14 mouse cellular contexts compared by ENCODE assay signal in the genomic region with DNA sequence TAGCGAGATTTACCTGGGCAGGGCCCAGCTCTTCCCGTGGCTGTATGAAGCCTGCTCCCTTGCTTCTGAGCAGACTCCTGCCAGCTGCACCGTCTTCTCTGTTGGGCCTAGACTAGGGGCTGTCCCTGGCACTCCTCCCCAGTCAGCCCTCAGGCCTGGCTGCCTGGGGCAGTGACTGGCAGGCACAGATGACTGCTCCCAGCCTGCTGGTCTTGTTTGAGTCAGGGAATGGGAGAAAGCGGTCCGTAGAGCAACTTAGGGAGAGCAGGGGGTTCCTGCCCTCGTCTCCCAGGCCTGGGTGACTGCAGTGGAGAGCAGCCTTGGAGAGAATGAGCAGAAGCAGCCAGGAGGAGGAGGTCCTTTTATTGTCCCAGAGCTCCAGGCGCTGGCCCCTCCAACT. TPM values are rescaled to one million over a fixed set of nuclear protein-coding genes. Genes with fewer than 3 reads are reported as not detected.
DNase-seq lines count a peak whose midpoint lies in the region; ATAC-seq lines count a peak whose summit lies in the region.
"Had no signal": no experiment of that assay in that cellular context is flagged by ENCODE, and none has a peak within 500 bp of the region (broad histone marks: within the 10 kb centered on the region; RNA-seq: fewer than 3 reads in every experiment).

No protein-coding gene starts in this region.

- H3K4me3 ChIP-seq in embryonic facial prominence, embryonic 14.5 days (ENCODE audit: low read depth, low read length) = no peak overlapping the region
- no peak overlapping the region for H3K4me3 ChIP-seq in embryonic facial prominence, embryonic 10.5 days
- H3K4me3 ChIP-seq in hindbrain, embryonic 16.5 days (ENCODE audit: low read length) = no peak overlapping the region
- no peak overlapping the region for H3K4me3 ChIP-seq in hindbrain, embryonic 13.5 days

- peaks cover 71% of the 10 kb centered on the region for H3K36me3 ChIP-seq in embryonic facial prominence, embryonic 14.5 days (ENCODE audit: control insufficient read depth, insufficient read depth, low read length)
- H3K36me3 ChIP-seq in embryonic facial prominence, embryonic 10.5 days (replicated peaks) = peaks cover 81% of the 10 kb centered on the region
- H3K36me3 ChIP-seq in hindbrain, embryonic 16.5 days (ENCODE audit: control insufficient read depth, insufficient read depth, low read length) = peaks cover 44% of the 10 kb centered on the region
- H3K36me3 ChIP-seq in hindbrain, embryonic 13.5 days = peaks cover 80% of the 10 kb centered on the region

- H3K4me2 ChIP-seq in embryonic facial prominence, embryonic 14.5 days (ENCODE audit: low read depth, low read length) = no peak overlapping the region
- H3K4me2 ChIP-seq in hindbrain, embryonic 16.5 days (ENCODE audit: low read length) = no peak overlapping the region
- H3K4me2 ChIP-seq in hindbrain, embryonic 13.5 days = no peak overlapping the region

- no peak overlapping the region for H3K27ac ChIP-seq in embryonic facial prominence, embryonic 14.5 days (replicated peaks; ENCODE audit: low read depth, low read length)
- H3K27ac ChIP-seq in embryonic facial prominence, embryonic 10.5 days (replicated peaks) = no peak overlapping the region
- H3K27ac ChIP-seq in hindbrain, embryonic 16.5 days (ENCODE audit: low read depth, low read length) = peak overlapping the region; percentile 29; the same call in 1 of the 2 replicates
- no peak overlapping the region for H3K27ac ChIP-seq in hindbrain, embryonic 13.5 days
- H3K27ac ChIP-seq: hindbrain, postnatal 0 days had no signal

- H3K9me3 ChIP-seq in embryonic facial prominence, embryonic 14.5 days (ENCODE audit: control insufficient read depth, low read length) = no peaks in the 10 kb centered on the region
- H3K9me3 ChIP-seq in embryonic facial prominence, embryonic 10.5 days = no peaks in the 10 kb centered on the region
- H3K9me3 ChIP-seq in hindbrain, embryonic 16.5 days (ENCODE audit: control insufficient read depth, low read length) = no peaks in the 10 kb centered on the region
- no peaks in the 10 kb centered on the region for H3K9me3 ChIP-seq in hindbrain, embryonic 13.5 days

- no peaks in the 10 kb centered on the region for H3K27me3 ChIP-seq in embryonic facial prominence, embryonic 14.5 days (replicated peaks; ENCODE audit: control insufficient read depth, insufficient read depth, low read length)
- no peaks in the 10 kb centered on the region for H3K27me3 ChIP-seq in embryonic facial prominence, embryonic 10.5 days (replicated peaks; ENCODE audit: low read depth, poor library complexity, severe bottlenecking)
- no peaks in the 10 kb centered on the region for H3K27me3 ChIP-seq in hindbrain, embryonic 16.5 days (replicated peaks; ENCODE audit: control insufficient read depth, insufficient read depth, low read length)
- no peaks in the 10 kb centered on the region for H3K27me3 ChIP-seq in hindbrain, embryonic 13.5 days

- 89% methylated on average over 7 of the region's 7 CpGs for WGBS in embryonic facial prominence, embryonic 14.5 days
- WGBS in embryonic facial prominence, embryonic 10.5 days = 86% methylated on average over 7 of the region's 7 CpGs
- WGBS in hindbrain, embryonic 16.5 days = 84% methylated on average over 7 of the region's 7 CpGs
- WGBS in hindbrain, embryonic 13.5 days = 91% methylated on average over 7 of the region's 7 CpGs

- no peak overlapping the region for H3K9ac ChIP-seq in embryonic facial prominence, embryonic 14.5 days (ENCODE audit: low read depth, low read length)
- H3K9ac ChIP-seq in hindbrain, embryonic 16.5 days (ENCODE audit: low read depth, low read length) = 0 out of 2 replicates have a peak overlapping the region, but pooled peaks have one; percentile 27
- H3K9ac ChIP-seq in hindbrain, embryonic 13.5 days = no peak overlapping the region

- peak; percentile 23 for DNase-seq in embryonic facial prominence, embryonic 14.5 days (ENCODE audit: low spot score)
- no peak for DNase-seq in embryonic facial prominence, embryonic 10.5 days (ENCODE audit: low spot score)
- peak; percentile 30 to 68 for DNase-seq in gastrocnemius, adult 8-10 months (ENCODE audit: low spot score in 2 of 2)
- DNase-seq in kidney, postnatal 36 days = peak; percentile 47 to 56
- no peak for DNase-seq in urinary bladder, postnatal 36 days (ENCODE audit: low spot score in 2 of 2)
- no peak for DNase-seq in T-cell, adult 2 months (ENCODE audit: low spot score)
- DNase-seq: B cell, adult 2 months; right cerebral cortex, postnatal 14 days had no signal

- ATAC-seq in embryonic facial prominence, embryonic 14.5 days (ENCODE audit: low read depth) = no peak
- ATAC-seq in hindbrain, embryonic 16.5 days = no peak
- no peak for ATAC-seq in hindbrain, embryonic 13.5 days (ENCODE audit: low FRiP score)
- ATAC-seq: hindbrain, postnatal 0 days had no signal

- no peaks in the 10 kb centered on the region for H3K4me1 ChIP-seq in embryonic facial prominence, embryonic 14.5 days (ENCODE audit: control insufficient read depth, insufficient read depth, low read length)
- peaks cover 12% of the 10 kb centered on the region; the same call in 1 of the 2 replicates for H3K4me1 ChIP-seq in embryonic facial prominence, embryonic 10.5 days
- no peaks in the 10 kb centered on the region for H3K4me1 ChIP-seq in hindbrain, embryonic 16.5 days (ENCODE audit: control insufficient read depth, insufficient read depth, low read depth, low read length)
- no peaks in the 10 kb centered on the region for H3K4me1 ChIP-seq in hindbrain, embryonic 13.5 days (replicated peaks)

RNA-seq across cellular contexts. Expression of a gene that starts 17.4 kb away (rescaled TPM):
- 20.3 and 21.4 TPM in 2 replicates for polyA plus RNA-seq in embryonic facial prominence, embryonic 14.5 days (2014; fragmentation: Nextera tagmentation; extraction: Ambion mirVana)
- 25.2 and 25.4 TPM in 2 replicates for polyA plus RNA-seq in embryonic facial prominence, embryonic 10.5 days (2016; fragmentation: Nextera tagmentation; extraction: Ambion mirVana)
- polyA plus RNA-seq in hindbrain, embryonic 16.5 days (2015; fragmentation: Nextera tagmentation; extraction: Ambion mirVana) = 16.5 and 18.5 TPM in 2 replicates
- 22.1 and 22.3 TPM in 2 replicates for polyA plus RNA-seq in hindbrain, embryonic 13.5 days (2015; fragmentation: Nextera tagmentation; extraction: Ambion mirVana)
- total RNA-seq in gastrocnemius, adult 8-10 months (2022) = 1 to 10 TPM; 4.8 to 7.0 (median 6.3) TPM

RNA-seq across cellular contexts. Expression of a gene that starts 17.6 kb away (rescaled TPM):
- polyA plus RNA-seq in embryonic facial prominence, embryonic 14.5 days (2014; fragmentation: Nextera tagmentation; extraction: Ambion mirVana) = 7.4 and 7.8 TPM in 2 replicates
- polyA plus RNA-seq in embryonic facial prominence, embryonic 10.5 days (2016; fragmentation: Nextera tagmentation; extraction: Ambion mirVana) = 10.3 and 12.0 TPM in 2 replicates
- polyA plus RNA-seq in hindbrain, embryonic 16.5 days (2015; fragmentation: Nextera tagmentation; extraction: Ambion mirVana) = 29.9 and 33.5 TPM in 2 replicates
- polyA plus RNA-seq in hindbrain, embryonic 13.5 days (2015; fragmentation: Nextera tagmentation; extraction: Ambion mirVana) = 30.7 and 32.8 TPM in 2 replicates
- 1 to 10 TPM; 4.1 to 5.3 (median 4.7) TPM for total RNA-seq in gastrocnemius, adult 8-10 months (2022)

RNA-seq across cellular contexts. Expression of a gene that starts 31.6 kb away (rescaled TPM):
- 15.9 and 16.2 TPM in 2 replicates for polyA plus RNA-seq in embryonic facial prominence, embryonic 14.5 days (2014; fragmentation: Nextera tagmentation; extraction: Ambion mirVana)
- 13.2 and 14.8 TPM in 2 replicates for polyA plus RNA-seq in embryonic facial prominence, embryonic 10.5 days (2016; fragmentation: Nextera tagmentation; extraction: Ambion mirVana)
- polyA plus RNA-seq in hindbrain, embryonic 16.5 days (2015; fragmentation: Nextera tagmentation; extraction: Ambion mirVana) = 7.4 and 9.3 TPM in 2 replicates
- 7.6 and 8.4 TPM in 2 replicates for polyA plus RNA-seq in hindbrain, embryonic 13.5 days (2015; fragmentation: Nextera tagmentation; extraction: Ambion mirVana)
- 10 to 100 TPM; 11.8 to 15.2 (median 13.8) TPM for total RNA-seq in gastrocnemius, adult 8-10 months (2022)

RNA-seq across cellular contexts. Expression of a gene that starts 55.7 kb away (rescaled TPM):
- not detected in 2 replicates for polyA plus RNA-seq in embryonic facial prominence, embryonic 14.5 days (2014; fragmentation: Nextera tagmentation; extraction: Ambion mirVana)
- polyA plus RNA-seq in embryonic facial prominence, embryonic 10.5 days (2016; fragmentation: Nextera tagmentation; extraction: Ambion mirVana) = 0.20 TPM in 1 of 2 replicates, not detected in the other
- polyA plus RNA-seq in hindbrain, embryonic 16.5 days (2015; fragmentation: Nextera tagmentation; extraction: Ambion mirVana) = 1.2 and 1.6 TPM in 2 replicates
- 3.9 and 5.2 TPM in 2 replicates for polyA plus RNA-seq in hindbrain, embryonic 13.5 days (2015; fragmentation: Nextera tagmentation; extraction: Ambion mirVana)
- under 1 TPM in 3 of 4 experiments, not detected in 1; 0.34 to 0.46 (median 0.39) TPM for total RNA-seq in gastrocnemius, adult 8-10 months (2022)
- total RNA-seq: adrenal gland, postnatal 25 days; ES-E14; gastrocnemius, postnatal 4 days had no signal

Comparison
In these comparisons a context has a peak if more than half of its experiments do, and no peak if none do; other contexts are left out.
1. DNase-seq: peak in embryonic facial prominence, embryonic 14.5 days (single experiment), gastrocnemius, adult 8-10 months (2 of 2) and kidney, postnatal 36 days (2 of 2); none in embryonic facial prominence, embryonic 10.5 days (single experiment), urinary bladder, postnatal 36 days (0 of 2) and T-cell, adult 2 months (single experiment).